Mouse (Mus musculus) midbrain, embryonic 10.5 days (tissue): ENCODE data around the gene Gm32742. TPM values are rescaled to one million over a fixed set of nuclear protein-coding genes. Genes with fewer than 3 reads are reported as not detected.

Experiments used
- DNase-seq: peaks from one replicate; pipeline ENCODE4 v3.0.0-alpha.2; 2017; ENCODE audit warnings: low spot score
- H3K27ac ChIP-seq: fragments of 300-500 bp; sonication (generic); replicated peaks from 2 replicates; pipeline ENCODE4 v1.5.1; 2016; ENCODE audit warnings: mild to moderate bottlenecking
- H3K27me3 ChIP-seq: fragments of 300-500 bp; sonication (generic); 2 replicates; pipeline ENCODE4 v1.6.1; 2016; ENCODE audit warnings: low read depth, mild to moderate bottlenecking; ENCODE audit not compliant: poor library complexity, severe bottlenecking
- H3K36me3 ChIP-seq: fragments of 300-500 bp; sonication (generic); 2 replicates; pipeline ENCODE4 v1.6.1; 2016; ENCODE audit warnings: mild to moderate bottlenecking, moderate library complexity
- H3K4me1 ChIP-seq: fragments of 300-500 bp; sonication (generic); 2 replicates; pipeline ENCODE4 v1.6.1; 2016
- H3K4me3 ChIP-seq: fragments of 300-500 bp; sonication (generic); 2 replicates; pipeline ENCODE4 v1.5.1; 2016; ENCODE audit warnings: mild to moderate bottlenecking, moderate library complexity
- H3K9me3 ChIP-seq: fragments of 300-500 bp; sonication (generic); replicated peaks from 2 replicates; pipeline ENCODE4 v1.6.1; 2016; ENCODE audit warnings: mild to moderate bottlenecking
- WGBS: fragments of 180-500 bp; shearing (Covaris S2); methylation state at CpG from one replicate; pipeline ENCODE4 v1.1.7; 2016; 5-methylcytosine and 5-hydroxymethylcytosine counted together
- polyA plus RNA-seq: library from polyadenylated mRNA; unstranded; fragments of >200 nt; fragmentation: Nextera tagmentation; extraction: Ambion mirVana; gene quantifications from 2 replicates; pipeline ENCODE4 v1.2.1, GENCODE M21; 2016

Gm32742 gene
- polyA plus RNA-seq, 1 experiment from 2014 or later: not detected

- no peaks in the 10 kb centered on the region for H3K27me3 ChIP-seq
- H3K9me3 ChIP-seq: no peaks in the 10 kb centered on the region
- no peaks in the 10 kb centered on the region for H3K36me3 ChIP-seq
- 94% methylated on average over 1 of the region's 1 CpGs for WGBS
- no peak overlapping the region for H3K4me3 ChIP-seq
- H3K27ac ChIP-seq: no peak overlapping the region
- no peaks in the 10 kb centered on the region for H3K4me1 ChIP-seq
- DNase-seq: no peak
These were observed 10.4 kb upstream of the Gm32742 start for GRCm38 (mm10) chr9:51175722-51176121.

GRCm38 (mm10) chr9:51174890-51175464, 9.7 kb upstream of the Gm32742 start:
- Histone ChIP-seq H3K27ac (no peak overlapping the region), H3K36me3 (no peaks in the 10 kb centered on the region), H3K4me1 (no peaks in the 10 kb centered on the region), H3K4me3 (no peak overlapping the region), H3K9me3 (no peaks in the 10 kb centered on the region), H3K27me3 (no peaks in the 10 kb centered on the region)
- no peak for DNase-seq
- 75% methylated on average over 8 of the region's 8 CpGs for WGBS

- WGBS: 78% methylated on average over 6 of the region's 6 CpGs
- Histone ChIP-seq H3K9me3 (no peaks in the 10 kb centered on the region), H3K4me3 (no peak overlapping the region), H3K4me1 (peaks cover 6% of the 10 kb centered on the region; the same call in 1 of the 2 replicates), H3K36me3 (no peaks in the 10 kb centered on the region), H3K27ac (no peak overlapping the region), H3K27me3 (no peaks in the 10 kb centered on the region)
- DNase-seq: no peak
These were observed 5.0 kb upstream of the Gm32742 start for GRCm38 (mm10) chr9:51170298-51170697.

DNA sequence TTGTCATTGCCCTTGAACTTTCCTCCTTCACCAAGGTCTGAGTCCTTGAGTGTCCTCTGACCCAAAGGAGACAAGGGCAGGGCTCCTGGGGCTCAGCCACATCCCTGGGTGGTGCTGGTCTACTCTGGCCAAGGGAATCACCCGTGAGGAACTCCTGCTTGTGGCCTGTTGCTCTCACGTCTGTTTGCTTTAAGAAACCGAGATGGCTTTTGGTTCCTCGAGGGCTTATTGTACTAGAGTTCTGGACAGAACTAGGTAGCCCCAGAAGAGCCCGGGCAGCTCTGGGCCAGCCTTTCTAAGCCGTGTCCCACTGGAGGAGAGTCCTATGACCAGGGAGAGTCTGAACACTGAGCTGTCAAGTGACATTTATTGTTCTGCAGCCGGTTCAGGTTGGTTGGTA, 3.8 kb upstream of the Gm32742 start:
- H3K36me3 ChIP-seq: no peaks in the 10 kb centered on the region
- no peaks in the 10 kb centered on the region for H3K27me3 ChIP-seq
- WGBS: 87% methylated on average over 7 of the region's 7 CpGs
- H3K9me3 ChIP-seq: no peaks in the 10 kb centered on the region
- H3K4me3 ChIP-seq: no peak overlapping the region
- no peak overlapping the region for H3K27ac ChIP-seq
- no peak for DNase-seq
- peaks cover 7% of the 10 kb centered on the region; the same call in 1 of the 2 replicates for H3K4me1 ChIP-seq

- no peak overlapping the region for H3K27ac ChIP-seq
- peaks cover 7% of the 10 kb centered on the region; the same call in 1 of the 2 replicates for H3K4me1 ChIP-seq
- no peak overlapping the region for H3K4me3 ChIP-seq
- no peaks in the 10 kb centered on the region for H3K9me3 ChIP-seq
- DNase-seq: no peak
- WGBS: 73% methylated on average over 5 of the region's 5 CpGs
- no peaks in the 10 kb centered on the region for H3K36me3 ChIP-seq
- no peaks in the 10 kb centered on the region for H3K27me3 ChIP-seq
These were observed 3.4 kb upstream of the Gm32742 start for GRCm38 (mm10) chr9:51168698-51169097.

- Histone ChIP-seq H3K4me3 (no peak overlapping the region), H3K9me3 (no peaks in the 10 kb centered on the region), H3K36me3 (no peaks in the 10 kb centered on the region), H3K27ac (no peak overlapping the region), H3K27me3 (no peaks in the 10 kb centered on the region), H3K4me1 (peaks cover 7% of the 10 kb centered on the region; the same call in 1 of the 2 replicates)
- DNase-seq: no peak
- 71% methylated on average over 11 of the region's 11 CpGs for WGBS
These were observed 2.6 kb upstream of the Gm32742 start for GRCm38 (mm10) chr9:51167954-51168353.

GRCm38 (mm10) chr9:51163989-51164388, 1.3 kb downstream of the Gm32742 start:
- 80% methylated on average over 5 of the region's 5 CpGs for WGBS
- no peaks in the 10 kb centered on the region for H3K9me3 ChIP-seq
- no peak for DNase-seq

GRCm38 (mm10) chr9:51161771-51162388, 3.4 kb downstream of the Gm32742 start:
- H3K36me3 ChIP-seq: no peaks in the 10 kb centered on the region
- H3K4me3 ChIP-seq: no peak overlapping the region
- WGBS: 23% methylated on average over 4 of the region's 4 CpGs
- H3K27me3 ChIP-seq: peaks cover 14% of the 10 kb centered on the region; the same call in 1 of the 2 replicates
- H3K4me1 ChIP-seq: peaks cover 7% of the 10 kb centered on the region; the same call in 1 of the 2 replicates
- peak; percentile 75 for DNase-seq
- no peaks in the 10 kb centered on the region for H3K9me3 ChIP-seq
- no peak overlapping the region for H3K27ac ChIP-seq

More at GRCm38 (mm10) chr9:51163989-51164388, 1.3 kb downstream of the Gm32742 start:
- H3K4me1 ChIP-seq: peaks cover 7% of the 10 kb centered on the region; the same call in 1 of the 2 replicates
- H3K27me3 ChIP-seq: peaks cover 14% of the 10 kb centered on the region; the same call in 1 of the 2 replicates
- H3K36me3 ChIP-seq: no peaks in the 10 kb centered on the region
- no peak overlapping the region for H3K27ac ChIP-seq
- no peak overlapping the region for H3K4me3 ChIP-seq

- Histone ChIP-seq H3K27me3 (peaks cover 3% of the 10 kb centered on the region; the same call in 1 of the 2 replicates), H3K9me3 (no peaks in the 10 kb centered on the region), H3K36me3 (no peaks in the 10 kb centered on the region), H3K4me1 (peaks cover 8% of the 10 kb centered on the region), H3K4me3 (peak overlapping the region; percentile 21), H3K27ac (peak overlapping the region; percentile 23; the same call in 1 of the 2 replicates)
- DNase-seq: peak; percentile 75
- 16% methylated on average over 13 of the region's 13 CpGs for WGBS
These were observed 13.1 kb downstream of the Gm32742 start for GRCm38 (mm10) chr9:51152079-51152752.

DNA sequence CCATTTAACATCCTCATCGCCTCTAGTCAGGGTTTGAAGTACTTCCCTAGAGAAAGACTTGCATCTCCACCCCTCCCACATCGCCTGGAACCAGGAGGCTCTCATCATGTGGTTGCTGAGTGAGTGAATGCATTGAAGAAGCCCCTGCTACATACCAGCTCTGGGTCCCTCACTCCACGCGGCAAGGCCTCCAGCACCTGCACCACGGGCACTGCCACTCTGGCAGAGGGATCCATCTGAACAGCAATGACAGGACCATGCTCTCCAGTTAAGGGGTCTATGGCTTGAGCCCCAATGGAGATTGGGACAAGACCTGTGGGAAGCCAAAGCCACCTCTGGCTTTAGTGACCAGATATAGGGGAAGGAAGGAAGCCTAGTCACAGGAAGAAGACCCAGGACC, 18.0 kb downstream of the Gm32742 start:
- peaks cover 7% of the 10 kb centered on the region for H3K4me1 ChIP-seq
- no peak overlapping the region for H3K4me3 ChIP-seq
- no peaks in the 10 kb centered on the region for H3K27me3 ChIP-seq
- no peak for DNase-seq
- WGBS: 83% methylated on average over 5 of the region's 5 CpGs
- no peak overlapping the region for H3K27ac ChIP-seq
- H3K36me3 ChIP-seq: no peaks in the 10 kb centered on the region
- H3K9me3 ChIP-seq: no peaks in the 10 kb centered on the region

DNA sequence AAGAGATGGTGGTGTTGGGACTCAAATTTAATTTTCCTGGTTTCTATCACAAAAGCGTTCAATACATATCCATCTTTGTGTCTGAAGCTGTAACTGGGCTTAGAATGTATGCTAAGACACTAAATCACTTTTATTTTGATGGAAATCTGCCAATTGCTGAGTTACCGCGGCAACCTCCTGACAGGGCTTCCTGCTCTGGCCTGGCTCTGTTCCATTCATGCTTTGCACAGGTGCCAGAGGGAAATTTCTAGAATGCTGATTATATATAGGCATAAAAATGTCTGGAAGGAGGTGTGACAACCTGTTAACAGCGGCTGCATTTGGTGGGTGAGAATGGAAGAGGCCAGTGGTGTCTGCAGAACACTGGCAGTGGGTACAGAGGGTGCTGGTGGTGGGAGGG, 18.8 kb downstream of the Gm32742 start:
- no peak for DNase-seq
- H3K9me3 ChIP-seq: no peaks in the 10 kb centered on the region
- no peak overlapping the region for H3K27ac ChIP-seq
- H3K27me3 ChIP-seq: no peaks in the 10 kb centered on the region
- 91% methylated on average over 4 of the region's 4 CpGs for WGBS
- H3K4me3 ChIP-seq: no peak overlapping the region
- no peaks in the 10 kb centered on the region for H3K4me1 ChIP-seq
- H3K36me3 ChIP-seq: no peaks in the 10 kb centered on the region

GRCm38 (mm10) chr9:51144218-51144617, 21.1 kb downstream of the Gm32742 start:
- WGBS: 73% methylated on average over 6 of the region's 6 CpGs
- H3K4me3 ChIP-seq: no peak overlapping the region
- H3K27ac ChIP-seq: no peak overlapping the region
- H3K9me3 ChIP-seq: no peaks in the 10 kb centered on the region
- no peak for DNase-seq
- no peaks in the 10 kb centered on the region for H3K27me3 ChIP-seq
- H3K4me1 ChIP-seq: no peaks in the 10 kb centered on the region
- H3K36me3 ChIP-seq: no peaks in the 10 kb centered on the region

GRCm38 (mm10) chr9:51143437-51143836, 21.9 kb downstream of the Gm32742 start:
- 88% methylated on average over 1 of the region's 1 CpGs for WGBS
- DNase-seq: no peak
- no peaks in the 10 kb centered on the region for H3K36me3 ChIP-seq
- no peak overlapping the region for H3K27ac ChIP-seq
- H3K4me1 ChIP-seq: no peaks in the 10 kb centered on the region
- H3K4me3 ChIP-seq: no peak overlapping the region
- H3K27me3 ChIP-seq: no peaks in the 10 kb centered on the region
- H3K9me3 ChIP-seq: no peaks in the 10 kb centered on the region
